Mouse (Mus musculus) liver, embryonic 14.5 days (tissue): Measurements from ENCODE around the gene Adgrb3. TPM values are rescaled to one million over a fixed set of nuclear protein-coding genes. Genes with fewer than 3 reads are reported as not detected.
A peak's percentile ranks its signal among the peaks of the same experiment; 100 is the strongest.

Source experiments
- ATAC-seq: fragments of 200-750 bp; cut with Nextera tagmentation; 2 replicates; pipeline ENCODE4 v1.8.0; 2017; ENCODE audit warnings: moderate number of reproducible peaks, mild to moderate bottlenecking, moderate library complexity; ENCODE audit not compliant: insufficient read depth
- DNase-seq, 3 experiments: peaks; one replicate each; pipeline ENCODE4 v3.0.0-alpha.2; 2012 to 2013; ENCODE audit warnings: low read depth in 3 of 3, low spot score in 3 of 3
- H3K27ac ChIP-seq: fragments of 300-500 bp; sonication (generic); 2 replicates; pipeline ENCODE4 v1.5.1; 2014; ENCODE audit warnings: moderate library complexity, mild to moderate bottlenecking, control low read depth, inconsistent platforms
- H3K27me3 ChIP-seq: fragments of 300-500 bp; sonication (generic); 2 replicates; pipeline ENCODE4 v1.6.1; 2014; ENCODE audit warnings: mild to moderate bottlenecking, low read length, moderate library complexity; ENCODE audit not compliant: control insufficient read depth, insufficient read depth
- H3K36me3 ChIP-seq: fragments of 300-500 bp; sonication (generic); replicated peaks from 2 replicates; pipeline ENCODE4 v1.6.1; 2014; ENCODE audit warnings: low read depth; ENCODE audit not compliant: control insufficient read depth, insufficient read depth
- H3K4me1 ChIP-seq, 2 experiments: fragments of 200-500 bp in 1 of 2; fragments of 300-500 bp in 1 of 2; sonication (generic) in 1 of 2; replicated peaks; 2 replicates each; pipeline ENCODE4 v1.6.1; 2012 to 2014; ENCODE audit warnings: antibody characterized with exemption in 1 of 2, inconsistent platforms in 1 of 2, low read length in 1 of 2; ENCODE audit not compliant: control insufficient read depth in 2 of 2, insufficient read depth in 2 of 2
- H3K4me2 ChIP-seq: fragments of 300-500 bp; sonication (generic); 2 replicates; pipeline ENCODE4 v1.6.1; 2014; ENCODE audit warnings: low read depth, mild to moderate bottlenecking, control low read depth, moderate library complexity
- H3K4me3 ChIP-seq, 2 experiments: fragments of 200-500 bp in 1 of 2; fragments of 300-500 bp in 1 of 2; sonication (generic) in 1 of 2; 2 replicates each; pipeline ENCODE4 v1.5.1; 2012 to 2014; ENCODE audit warnings: low read depth in 2 of 2, low read length in 2 of 2, mild to moderate bottlenecking in 2 of 2, control low read depth in 1 of 2, inconsistent platforms in 1 of 2, moderate library complexity in 1 of 2; ENCODE audit not compliant: insufficient read depth in 1 of 2
- H3K9ac ChIP-seq: fragments of 300-500 bp; sonication (generic); replicated peaks from 2 replicates; pipeline ENCODE4 v1.6.1; 2014; ENCODE audit warnings: mild to moderate bottlenecking, control low read depth, moderate library complexity
- H3K9me3 ChIP-seq: fragments of 300-500 bp; sonication (generic); 2 replicates; pipeline ENCODE4 v1.6.1; 2016; ENCODE audit warnings: low read length, mixed read lengths; ENCODE audit not compliant: control insufficient read depth
- CTCF ChIP-seq: IDR thresholded peaks from 2 replicates; pipeline ENCODE4 v1.5.1; 2016; ENCODE audit warnings: antibody characterized with exemption, low read depth, control low read depth
- EP300 ChIP-seq: IDR thresholded peaks from 2 replicates; pipeline ENCODE4 v1.6.1; 2016; ENCODE audit warnings: antibody characterized with exemption, low read depth
- WGBS: fragments of 180-500 bp; shearing (Covaris S2); extraction: QIAGEN DNeasy Blood & Tissue Kit; methylation state at CpG from one replicate; pipeline ENCODE4 v1.1.7; 2014; ENCODE audit not compliant: insufficient replicate concordance; 5-methylcytosine and 5-hydroxymethylcytosine counted together
- polyA plus RNA-seq, 2 experiments: library from polyadenylated mRNA; depleted of rRNA in 1 of 2; stranded (reverse) in 1 of 2; unstranded in 1 of 2; fragments of >200 nt; fragmentation: Nextera tagmentation in 1 of 2; extraction: Ambion mirVana in 1 of 2; gene quantifications; 2 replicates each; pipeline versions ENCODE4 v1.2.1 to v1.2.3; 2012 to 2014

Gene Adgrb3
- 0.02 and 0.06 TPM in 2 replicates for polyA plus RNA-seq (2012; rRNA removed)
- polyA plus RNA-seq (2014; fragmentation: Nextera tagmentation; extraction: Ambion mirVana), result 0.03 TPM in 1 of 2 replicates, not detected in the other

DNA sequence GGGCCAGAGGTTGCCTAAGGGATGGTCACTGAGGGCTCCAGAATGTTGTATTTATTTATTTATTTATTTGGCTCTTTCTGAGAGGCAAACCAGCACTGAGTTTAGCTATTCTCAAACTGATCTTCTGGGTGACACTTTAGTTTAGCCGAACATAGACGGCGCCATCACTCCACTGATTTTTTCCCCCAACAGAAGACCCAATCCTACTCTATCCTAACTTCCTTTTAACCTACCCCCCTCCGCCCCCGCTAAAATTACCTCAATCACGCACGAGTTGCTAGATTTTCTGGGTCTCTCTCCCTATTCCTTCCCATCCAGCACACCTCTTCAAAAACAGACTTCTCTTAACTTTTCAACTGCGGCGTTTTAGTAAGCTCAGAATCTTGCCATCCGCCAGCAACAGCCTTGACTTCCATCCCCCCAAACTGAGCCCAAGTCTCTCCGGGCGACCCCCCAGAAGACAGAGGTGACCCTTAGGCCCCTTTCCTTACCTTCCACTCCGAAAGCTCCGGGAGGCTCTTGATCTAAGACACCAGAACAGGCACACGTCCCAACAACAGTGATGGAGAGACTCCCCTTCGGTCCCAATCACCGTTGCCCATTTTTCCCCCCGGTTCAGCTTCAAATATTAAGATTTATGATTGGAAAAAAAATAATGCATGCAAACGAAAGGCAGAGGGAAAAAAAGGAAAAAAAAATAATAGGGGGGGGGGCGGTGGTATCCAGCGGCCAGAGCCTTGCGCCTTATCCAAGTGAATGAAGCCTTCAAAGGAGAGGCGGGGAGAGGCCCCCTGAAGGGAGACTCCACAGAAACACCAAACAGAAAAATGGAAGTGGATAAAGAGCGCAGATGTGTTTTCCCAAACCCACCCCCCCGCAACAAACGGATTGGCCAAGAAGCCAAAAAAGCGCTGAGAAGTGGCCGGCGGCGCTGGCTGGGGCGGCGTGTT lies at the start of gene Adgrb3:
TSS of gene Adgrb3 (minus strand) at position 737 of the 950 bp plus-strand sequence.
- no peak within 1 kb of the TSS for H3K9ac ChIP-seq

GRCm38 (mm10) chr1:25877526-25877925 lies 48.0 kb upstream of the Adgrb3 start:
- Histone ChIP-seq H3K4me1 (no peaks in the 10 kb centered on the region), H3K4me2 (no peak overlapping the region), H3K4me3 (no peak overlapping the region), H3K9me3 (no peaks in the 10 kb centered on the region), H3K27ac (no peak overlapping the region), H3K9ac (no peak overlapping the region), H3K27me3 (no peaks in the 10 kb centered on the region), H3K36me3 (no peaks in the 10 kb centered on the region)
- no peak for DNase-seq
- no peak for ATAC-seq
- WGBS, result 67% methylated on average over 5 of the region's 5 CpGs
- TF ChIP-seq EP300 (no peak), CTCF (no peak)

More for the DNA sequence above, at the start of gene Adgrb3:
- Histone ChIP-seq H3K36me3 (no peaks in the 10 kb centered on the region), H3K4me1 (no peaks in the 10 kb centered on the region), H3K27me3 (peaks cover 25% of the 10 kb centered on the region), H3K4me2 (peak within 1 kb of the TSS; percentile 36), H3K27ac (no peak within 1 kb of the TSS), H3K9me3 (no peaks in the 10 kb centered on the region), H3K4me3 (peak within 1 kb of the TSS; percentile 23 to 27; a peak in 3 of 4 replicates)
- 9% methylated on average over 30 of the region's 32 CpGs for WGBS
- ATAC-seq, result no peak
- DNase-seq, result no peak
- TF ChIP-seq EP300 (no peak), CTCF (no peak)

DNA sequence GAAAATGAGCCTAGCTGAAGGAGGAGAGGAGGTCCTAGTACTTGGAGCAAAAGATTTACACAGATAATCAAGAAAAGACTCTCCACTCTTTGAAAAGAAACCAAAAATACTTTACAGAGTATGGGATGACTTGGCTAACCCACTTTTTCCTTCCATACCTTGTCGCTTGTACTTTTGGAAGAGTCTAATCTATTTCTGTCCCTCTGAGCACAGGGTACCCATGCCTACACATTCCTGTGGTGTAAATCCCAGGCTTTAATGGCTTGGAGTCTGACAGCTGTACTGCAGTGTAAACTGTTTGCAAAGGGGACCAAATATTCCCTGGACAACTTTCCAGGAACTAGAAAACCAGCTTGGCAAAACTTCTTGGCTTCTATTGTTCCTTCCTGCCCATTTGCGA lies 28.0 kb upstream of the Adgrb3 start:
- H3K9me3 ChIP-seq, result no peaks in the 10 kb centered on the region
- no peaks in the 10 kb centered on the region for H3K36me3 ChIP-seq
- WGBS, result 78% methylated on average over 2 of the region's 2 CpGs
- H3K4me1 ChIP-seq, result no peaks in the 10 kb centered on the region
- ATAC-seq, result no peak
- H3K9ac ChIP-seq, result no peak overlapping the region
- H3K4me3 ChIP-seq, result no peak overlapping the region
- no peak for DNase-seq
- no peaks in the 10 kb centered on the region for H3K27me3 ChIP-seq
- no peak overlapping the region for H3K27ac ChIP-seq
- TF ChIP-seq EP300, result no peak
- TF ChIP-seq CTCF, result no peak
- H3K4me2 ChIP-seq, result no peak overlapping the region

- Histone ChIP-seq H3K27ac (no peak overlapping the region), H3K9ac (no peak overlapping the region)
- WGBS, result 24% methylated on average over 2 of the region's 2 CpGs
These were observed 25.0 kb upstream of the Adgrb3 start for GRCm38 (mm10) chr1:25854451-25854978.

GRCm38 (mm10) chr1:25832260-25832659 lies 2.8 kb upstream of the Adgrb3 start:
- ATAC-seq, result no peak
- H3K9ac ChIP-seq, result no peak overlapping the region
- H3K9me3 ChIP-seq, result no peaks in the 10 kb centered on the region
- no peaks in the 10 kb centered on the region for H3K36me3 ChIP-seq
- H3K27me3 ChIP-seq, result peaks cover 25% of the 10 kb centered on the region
- no peak overlapping the region for H3K4me3 ChIP-seq
- no peak overlapping the region for H3K27ac ChIP-seq
- DNase-seq, result no peak
- 62% methylated on average over 6 of the region's 6 CpGs for WGBS
- no peak overlapping the region for H3K4me2 ChIP-seq
- H3K4me1 ChIP-seq, result no peaks in the 10 kb centered on the region
- TF ChIP-seq CTCF (no peak), EP300 (no peak)

More at GRCm38 (mm10) chr1:25854451-25854978, 25.0 kb upstream of the Adgrb3 start:
- no peak overlapping the region for H3K4me2 ChIP-seq
- H3K27me3 ChIP-seq, result no peaks in the 10 kb centered on the region
- no peak overlapping the region for H3K4me3 ChIP-seq
- H3K4me1 ChIP-seq, result no peaks in the 10 kb centered on the region
- ATAC-seq (no peak), DNase-seq (no peak)
- H3K36me3 ChIP-seq, result no peaks in the 10 kb centered on the region
- TF ChIP-seq CTCF, result no peak
- TF ChIP-seq EP300, result no peak
- H3K9me3 ChIP-seq, result no peaks in the 10 kb centered on the region
